Mouse (Mus musculus): ENCODE measurements around the gene Nubp2. TPM values are rescaled to one million over a fixed set of nuclear protein-coding genes. Genes with fewer than 3 reads are reported as not detected.

Nubp2 gene
- polyA plus RNA-seq, 1 experiment from 2014 or later: 48.0 TPM

DNA sequence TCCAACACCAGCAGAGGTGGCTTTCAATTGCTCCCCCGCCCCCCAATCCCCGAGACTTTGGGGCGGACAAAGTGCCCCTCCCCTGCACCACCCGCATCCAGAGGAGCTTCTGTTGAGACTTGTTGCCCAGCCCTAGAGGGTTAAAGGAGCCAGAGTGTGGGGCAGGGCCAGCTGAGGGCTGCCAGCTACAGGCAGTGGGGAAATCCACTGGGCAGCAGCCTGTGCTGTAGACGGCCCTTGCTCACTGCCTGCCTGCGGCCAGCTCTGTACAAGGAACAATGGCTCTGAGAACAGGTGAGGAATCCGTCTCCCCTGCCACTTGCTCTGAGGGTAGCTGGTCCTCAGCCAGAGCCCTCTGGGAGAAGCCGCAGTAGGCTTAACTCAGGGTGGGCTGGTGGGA, 7.6 kb downstream of the Nubp2 start:
- Histone ChIP-seq H3K4me1 (ENCODE audit: control insufficient read depth, insufficient read depth, low read length) (no peaks in the 10 kb centered on the region), H3K27me3 (replicated peaks; ENCODE audit: control insufficient read depth, insufficient read depth, low read length) (no peaks in the 10 kb centered on the region), H3K4me3 (ENCODE audit: low read depth, low read length) (no peak overlapping the region), H3K36me3 (ENCODE audit: control insufficient read depth, insufficient read depth, low read length) (peaks cover 12% of the 10 kb centered on the region; the same call in 1 of the 2 replicates), H3K9me3 (ENCODE audit: control insufficient read depth, low read length) (no peaks in the 10 kb centered on the region), H3K27ac (replicated peaks; ENCODE audit: low read depth, low read length) (no peak overlapping the region), H3K9ac (ENCODE audit: low read depth, low read length) (no peak overlapping the region), H3K4me2 (ENCODE audit: low read depth, low read length) (no peak overlapping the region)
- DNase-seq (ENCODE audit: low spot score) (no peak), ATAC-seq (ENCODE audit: low read depth) (no peak)
- 73% methylated on average over 8 of the region's 8 CpGs for WGBS

GRCm38 (mm10) chr17:24878117-24878397, 8.1 kb downstream of the Nubp2 start:
- Histone ChIP-seq H3K27me3 (replicated peaks; ENCODE audit: control insufficient read depth, insufficient read depth, low read length) (no peaks in the 10 kb centered on the region), H3K4me1 (ENCODE audit: control insufficient read depth, insufficient read depth, low read length) (no peaks in the 10 kb centered on the region), H3K27ac (replicated peaks; ENCODE audit: low read depth, low read length) (no peak overlapping the region), H3K4me3 (ENCODE audit: low read depth, low read length) (no peak overlapping the region), H3K4me2 (ENCODE audit: low read depth, low read length) (no peak overlapping the region), H3K36me3 (ENCODE audit: control insufficient read depth, insufficient read depth, low read length) (peaks cover 7% of the 10 kb centered on the region; the same call in 1 of the 2 replicates), H3K9ac (ENCODE audit: low read depth, low read length) (no peak overlapping the region), H3K9me3 (ENCODE audit: control insufficient read depth, low read length) (no peaks in the 10 kb centered on the region)
- no peak for DNase-seq (ENCODE audit: low spot score)
- ATAC-seq (ENCODE audit: low read depth): no peak; the same call in 1 of the 2 replicates
- WGBS: 25% methylated on average over 5 of the region's 5 CpGs

DNA sequence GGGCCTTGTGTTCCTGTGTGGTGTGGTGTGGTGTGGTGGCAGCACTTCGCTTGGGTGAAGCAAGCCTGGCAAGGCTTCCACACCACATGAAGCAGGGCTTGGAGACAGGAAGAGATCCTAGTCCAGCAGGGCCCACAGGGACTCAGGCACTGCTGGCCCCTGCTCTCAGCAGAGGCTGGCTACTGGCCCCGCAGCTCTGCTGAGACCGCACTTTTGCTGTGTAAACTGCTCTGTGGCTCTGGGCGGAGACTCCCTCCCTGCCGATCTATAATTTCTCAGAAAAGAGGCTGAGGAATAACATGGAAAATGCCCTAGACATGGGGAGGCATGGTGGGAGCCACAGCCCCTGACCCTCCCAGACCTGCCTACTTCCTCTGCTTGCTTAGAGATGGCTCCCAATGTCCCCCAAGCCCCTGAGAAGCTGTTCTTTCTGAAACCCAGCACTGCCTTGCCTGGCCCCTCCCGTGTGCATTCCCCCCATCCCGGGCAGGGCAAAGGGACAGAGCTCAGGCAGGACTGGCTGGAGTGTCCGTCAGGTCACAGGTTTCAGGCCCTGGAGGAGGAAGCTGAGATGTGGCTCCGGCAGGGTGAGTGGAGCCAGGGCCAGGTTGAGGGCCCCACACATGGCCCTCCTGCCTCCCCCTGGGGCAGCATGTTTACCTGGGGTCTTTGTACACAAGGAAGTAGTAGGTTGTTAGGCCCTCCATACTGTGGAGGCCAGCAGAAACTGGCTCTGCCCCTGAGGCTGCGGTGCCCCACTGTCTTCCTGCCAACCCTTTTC, 8.6 kb downstream of the Nubp2 start:
- H3K9ac ChIP-seq (ENCODE audit: low read depth, low read length): peak overlapping the region; percentile 35; the same call in 1 of the 2 replicates
- DNase-seq (ENCODE audit: low spot score) (no peak), ATAC-seq (ENCODE audit: low read depth) (no peak)
- no peak overlapping the region; the same call in 1 of the 2 replicates for H3K27ac ChIP-seq (replicated peaks; ENCODE audit: low read depth, low read length)
- 0 out of 2 replicates have a peak, but pooled peaks cover 3% of the 10 kb centered on the region for H3K36me3 ChIP-seq (ENCODE audit: control insufficient read depth, insufficient read depth, low read length)
- no peaks in the 10 kb centered on the region for H3K27me3 ChIP-seq (replicated peaks; ENCODE audit: control insufficient read depth, insufficient read depth, low read length)
- H3K4me3 ChIP-seq (ENCODE audit: low read depth, low read length): no peak overlapping the region
- H3K4me1 ChIP-seq (ENCODE audit: control insufficient read depth, insufficient read depth, low read length): no peaks in the 10 kb centered on the region
- H3K4me2 ChIP-seq (ENCODE audit: low read depth, low read length): no peak overlapping the region
- 50% methylated on average over 10 of the region's 10 CpGs for WGBS
- no peaks in the 10 kb centered on the region for H3K9me3 ChIP-seq (ENCODE audit: control insufficient read depth, low read length)

- ATAC-seq (ENCODE audit: low read depth) (no peak), DNase-seq (ENCODE audit: low spot score) (no peak)
- Histone ChIP-seq H3K4me1 (ENCODE audit: control insufficient read depth, insufficient read depth, low read length) (no peaks in the 10 kb centered on the region), H3K36me3 (ENCODE audit: control insufficient read depth, insufficient read depth, low read length) (no peaks in the 10 kb centered on the region), H3K9me3 (ENCODE audit: control insufficient read depth, low read length) (no peaks in the 10 kb centered on the region), H3K4me3 (ENCODE audit: low read depth, low read length) (no peak overlapping the region), H3K27me3 (replicated peaks; ENCODE audit: control insufficient read depth, insufficient read depth, low read length) (no peaks in the 10 kb centered on the region), H3K4me2 (ENCODE audit: low read depth, low read length) (no peak overlapping the region), H3K9ac (ENCODE audit: low read depth, low read length) (no peak overlapping the region), H3K27ac (replicated peaks; ENCODE audit: low read depth, low read length) (no peak overlapping the region)
- WGBS: 79% methylated on average over 8 of the region's 8 CpGs
Measured at GRCm38 (mm10) chr17:24874989-24875388, 11.2 kb downstream of the Nubp2 start.

DNA sequence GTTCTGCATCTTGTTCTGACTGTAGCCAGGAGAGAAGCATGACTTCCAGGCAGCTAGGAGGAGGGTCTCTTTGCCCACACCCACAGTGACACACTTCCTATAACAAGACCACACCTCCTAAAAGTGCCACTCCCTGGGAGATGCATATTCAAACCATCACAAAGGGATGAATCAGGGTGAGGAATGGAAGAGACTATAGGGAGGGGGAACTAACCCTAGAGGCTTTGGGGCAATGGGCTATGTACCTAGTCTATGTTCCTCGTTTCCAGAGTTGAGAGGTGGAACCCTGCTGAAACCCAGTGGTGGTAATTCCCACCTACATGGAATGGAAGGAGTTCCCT, 11.8 kb downstream of the Nubp2 start:
- no peak overlapping the region for H3K9ac ChIP-seq (ENCODE audit: low read depth, low read length)
- no peaks in the 10 kb centered on the region for H3K9me3 ChIP-seq (ENCODE audit: control insufficient read depth, low read length)
- no peak for ATAC-seq (ENCODE audit: low read depth)
- 36% methylated on average over 1 of the region's 1 CpGs for WGBS
- H3K27ac ChIP-seq (replicated peaks; ENCODE audit: low read depth, low read length): no peak overlapping the region
- H3K4me1 ChIP-seq (ENCODE audit: control insufficient read depth, insufficient read depth, low read length): no peaks in the 10 kb centered on the region
- no peaks in the 10 kb centered on the region for H3K27me3 ChIP-seq (replicated peaks; ENCODE audit: control insufficient read depth, insufficient read depth, low read length)
- H3K4me3 ChIP-seq (ENCODE audit: low read depth, low read length): no peak overlapping the region
- H3K4me2 ChIP-seq (ENCODE audit: low read depth, low read length): no peak overlapping the region
- H3K36me3 ChIP-seq (ENCODE audit: control insufficient read depth, insufficient read depth, low read length): no peaks in the 10 kb centered on the region
- DNase-seq (ENCODE audit: low spot score): no peak

DNA sequence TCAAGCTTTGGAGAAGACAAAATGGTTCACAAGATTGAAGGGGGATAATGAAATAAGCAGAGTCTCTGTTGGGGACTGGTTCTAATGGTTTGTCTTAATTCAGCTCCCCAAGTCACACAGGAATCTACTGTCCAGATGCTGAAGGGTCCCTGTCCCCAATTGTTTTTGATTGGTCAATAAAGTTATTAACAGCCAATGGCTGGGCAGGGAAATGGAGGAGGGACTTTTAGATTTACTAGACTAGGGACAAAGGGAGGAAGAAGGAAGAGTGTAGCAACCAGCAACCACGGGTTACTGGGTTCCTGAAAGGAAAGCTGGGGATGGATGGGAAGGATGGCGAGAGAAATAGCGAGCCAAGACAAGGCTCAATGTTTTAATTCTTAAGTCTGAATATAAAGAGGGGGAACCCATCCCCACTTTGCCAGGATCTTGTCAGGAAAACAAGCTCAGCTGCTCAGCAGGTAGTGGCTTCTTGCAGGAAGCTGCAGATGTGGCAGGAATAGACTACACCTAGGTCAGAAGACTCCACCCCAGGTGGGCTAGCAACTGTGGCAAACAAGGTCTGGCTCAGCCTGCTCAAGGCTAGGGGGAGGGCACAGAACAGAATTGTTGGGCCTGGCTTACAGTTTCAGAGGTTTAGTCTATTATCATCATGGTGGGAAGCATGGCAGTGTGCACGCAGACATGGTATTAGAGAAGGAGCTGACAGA, 12.3 kb downstream of the Nubp2 start:
- Histone ChIP-seq H3K9ac (ENCODE audit: low read depth, low read length) (no peak overlapping the region), H3K4me2 (ENCODE audit: low read depth, low read length) (no peak overlapping the region), H3K27me3 (replicated peaks; ENCODE audit: control insufficient read depth, insufficient read depth, low read length) (no peaks in the 10 kb centered on the region), H3K4me1 (ENCODE audit: control insufficient read depth, insufficient read depth, low read length) (no peaks in the 10 kb centered on the region), H3K36me3 (ENCODE audit: control insufficient read depth, insufficient read depth, low read length) (no peaks in the 10 kb centered on the region), H3K9me3 (ENCODE audit: control insufficient read depth, low read length) (no peaks in the 10 kb centered on the region), H3K27ac (replicated peaks; ENCODE audit: low read depth, low read length) (no peak overlapping the region), H3K4me3 (ENCODE audit: low read depth, low read length) (no peak overlapping the region)
- WGBS: 57% methylated on average over 4 of the region's 4 CpGs
- DNase-seq (ENCODE audit: low spot score) (no peak), ATAC-seq (ENCODE audit: low read depth) (no peak)

- H3K9me3 ChIP-seq (ENCODE audit: control insufficient read depth, low read length): no peaks in the 10 kb centered on the region
- H3K4me2 ChIP-seq (ENCODE audit: low read depth, low read length): no peak overlapping the region
- no peaks in the 10 kb centered on the region for H3K4me1 ChIP-seq (ENCODE audit: control insufficient read depth, insufficient read depth, low read length)
- no peak overlapping the region for H3K9ac ChIP-seq (ENCODE audit: low read depth, low read length)
- ATAC-seq (ENCODE audit: low read depth) (no peak), DNase-seq (ENCODE audit: low spot score) (no peak)
- WGBS: 89% methylated on average over 10 of the region's 10 CpGs
- no peak overlapping the region for H3K27ac ChIP-seq (replicated peaks; ENCODE audit: low read depth, low read length)
- H3K27me3 ChIP-seq (replicated peaks; ENCODE audit: control insufficient read depth, insufficient read depth, low read length): no peaks in the 10 kb centered on the region
- no peak overlapping the region for H3K4me3 ChIP-seq (ENCODE audit: low read depth, low read length)
- peaks cover 17% of the 10 kb centered on the region; the same call in 1 of the 2 replicates for H3K36me3 ChIP-seq (ENCODE audit: control insufficient read depth, insufficient read depth, low read length)
Measured at GRCm38 (mm10) chr17:24867914-24868313, 18.2 kb downstream of the Nubp2 start.

DNA sequence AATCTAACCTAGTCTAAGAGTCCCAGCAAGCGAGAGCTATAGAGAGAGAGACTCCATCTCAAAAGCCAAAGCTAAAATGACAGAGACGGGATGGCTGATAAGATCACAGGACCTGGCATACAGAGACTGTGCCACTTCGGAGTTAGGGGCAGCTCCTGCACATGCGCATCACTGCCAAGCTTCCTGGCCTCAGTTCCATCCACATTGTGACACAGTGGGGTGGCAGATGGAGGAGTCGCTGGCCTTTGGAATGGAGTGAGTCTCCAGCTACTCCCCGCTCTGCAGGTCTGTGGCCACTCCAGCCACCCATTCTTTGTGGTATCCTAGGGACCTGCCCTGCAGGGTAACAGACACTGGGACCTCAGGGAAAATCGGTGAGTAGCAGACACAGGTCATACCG, 20.4 kb downstream of the Nubp2 start, which contains the start of gene Igfals:
Gene Igfals (plus strand): TSS at position 222 of the 400 bp plus-strand sequence.
- Histone ChIP-seq H3K9ac (ENCODE audit: low read depth, low read length) (no peak within 1 kb of the TSS; the same call in 1 of the 2 replicates), H3K36me3 (ENCODE audit: control insufficient read depth, insufficient read depth, low read length) (peaks cover 36% of the 10 kb centered on the region)
- 85% methylated on average over 8 of the region's 8 CpGs for WGBS

More for the DNA sequence above, 20.4 kb downstream of the Nubp2 start, which contains the start of gene Igfals:
- DNase-seq (ENCODE audit: low spot score) (no peak), ATAC-seq (ENCODE audit: low read depth) (no peak)
- Histone ChIP-seq H3K4me1 (ENCODE audit: control insufficient read depth, insufficient read depth, low read length) (no peaks in the 10 kb centered on the region), H3K4me3 (ENCODE audit: low read depth, low read length) (no peak within 1 kb of the TSS), H3K9me3 (ENCODE audit: control insufficient read depth, low read length) (no peaks in the 10 kb centered on the region), H3K27me3 (replicated peaks; ENCODE audit: control insufficient read depth, insufficient read depth, low read length) (no peaks in the 10 kb centered on the region), H3K4me2 (ENCODE audit: low read depth, low read length) (no peak within 1 kb of the TSS), H3K27ac (replicated peaks; ENCODE audit: low read depth, low read length) (no peak within 1 kb of the TSS)

All from embryonic facial prominence, embryonic 14.5 days (tissue).